Mouse (Mus musculus) retina, adult 2 months (tissue): ENCODE measurements around the gene Nudt22.
A peak's percentile ranks its signal among the peaks of the same experiment; 100 is the strongest.

Experiments
- DNase-seq: peaks from one replicate; pipeline ENCODE4 v3.0.0-alpha.2; 2012; ENCODE audit warnings: low read depth, low spot score

Gene Nudt22

GRCm38 (mm10) chr19:6977759-6978638 is 17.9 kb downstream of the Nudt22 start:
- no peak for DNase-seq

- no peak for DNase-seq
Measured at GRCm38 (mm10) chr19:6975537-6976521, 20.1 kb downstream of the Nudt22 start, which contains the start of gene Plcb3. Plcb3 (minus strand) TSS chr19:6976470.

GRCm38 (mm10) chr19:6974211-6975205 is 21.4 kb downstream of the Nudt22 start, which contains the start of gene Ppp1r14b:
Ppp1r14b (plus strand) TSS chr19:6974968.
- no peak for DNase-seq

GRCm38 (mm10) chr19:6973581-6974190 is 22.2 kb downstream of the Nudt22 start:
- no peak for DNase-seq

- DNase-seq: no peak
Measured at GRCm38 (mm10) chr19:6972247-6972917, 23.5 kb downstream of the Nudt22 start.

GRCm38 (mm10) chr19:6971644-6972043 is 24.3 kb downstream of the Nudt22 start:
- no peak for DNase-seq

GRCm38 (mm10) chr19:6970460-6971085 is 25.3 kb downstream of the Nudt22 start:
- DNase-seq: no peak

GRCm38 (mm10) chr19:6969665-6970381 is 26.1 kb downstream of the Nudt22 start:
- DNase-seq: no peak

- DNase-seq: no peak
Measured at GRCm38 (mm10) chr19:6969291-6969664, 26.6 kb downstream of the Nudt22 start.

- no peak for DNase-seq
Measured at GRCm38 (mm10) chr19:6968491-6969271, 27.2 kb downstream of the Nudt22 start.

GRCm38 (mm10) chr19:6956461-6956860 is 39.5 kb downstream of the Nudt22 start:
- no peak for DNase-seq

- DNase-seq: no peak
Measured at GRCm38 (mm10) chr19:6955424-6955823, 40.5 kb downstream of the Nudt22 start.

- DNase-seq: no peak
Measured at GRCm38 (mm10) chr19:6954046-6954445, 41.9 kb downstream of the Nudt22 start.

- no peak for DNase-seq
Measured at GRCm38 (mm10) chr19:6952712-6953037, 43.2 kb downstream of the Nudt22 start.

- no peak for DNase-seq
Measured at GRCm38 (mm10) chr19:6951994-6952711, 43.8 kb downstream of the Nudt22 start.

GRCm38 (mm10) chr19:6951381-6951968 is 44.4 kb downstream of the Nudt22 start:
- peak; percentile 88 for DNase-seq

GRCm38 (mm10) chr19:6950613-6951153 is 45.2 kb downstream of the Nudt22 start:
- no peak for DNase-seq
